Mouse (Mus musculus) embryonic facial prominence, embryonic 11.5 days (tissue): ENCODE data around the gene Ugt1a5. TPM values are rescaled to one million over a fixed set of nuclear protein-coding genes. Genes with fewer than 3 reads are reported as not detected.

Experiments
- ATAC-seq: fragments of 200-750 bp; cut with Nextera tagmentation; replicated peaks from 2 replicates; pipeline ENCODE4 v1.8.0; 2017; ENCODE audit warnings: low read depth; ENCODE audit not compliant: insufficient number of reproducible peaks, low FRiP score, low TSS enrichment
- DNase-seq: peaks from one replicate; pipeline ENCODE4 v3.0.0-alpha.2; 2015; ENCODE audit warnings: low spot score
- H3K27ac ChIP-seq: fragments of 300-500 bp; sonication (generic); replicated peaks from 2 replicates; pipeline ENCODE4 v1.5.1; 2014; ENCODE audit warnings: mild to moderate bottlenecking, low read depth, low read length, control low read depth
- H3K27me3 ChIP-seq: fragments of 300-500 bp; sonication (generic); 2 replicates; pipeline ENCODE4 v1.6.1; 2014; ENCODE audit warnings: mild to moderate bottlenecking, low read length, moderate library complexity, mixed read lengths; ENCODE audit not compliant: control insufficient read depth, insufficient read depth
- H3K36me3 ChIP-seq: fragments of 300-500 bp; sonication (generic); replicated peaks from 2 replicates; pipeline ENCODE4 v1.6.1; 2014; ENCODE audit warnings: low read depth, mild to moderate bottlenecking, low read length, moderate library complexity, mixed read lengths; ENCODE audit not compliant: control insufficient read depth, insufficient read depth
- H3K4me1 ChIP-seq: fragments of 300-500 bp; sonication (generic); 2 replicates; pipeline ENCODE4 v1.6.1; 2014; ENCODE audit warnings: low read length, mixed read lengths; ENCODE audit not compliant: control insufficient read depth, insufficient read depth
- H3K4me2 ChIP-seq: fragments of 300-500 bp; sonication (generic); 2 replicates; pipeline ENCODE4 v1.6.1; 2014; ENCODE audit warnings: low read depth, mild to moderate bottlenecking, control low read depth, low read length, moderate library complexity
- H3K4me3 ChIP-seq: fragments of 300-500 bp; sonication (generic); 2 replicates; pipeline ENCODE4 v1.5.1; 2014; ENCODE audit warnings: low read depth, low read length, control low read depth
- H3K9ac ChIP-seq: fragments of 300-500 bp; sonication (generic); replicated peaks from 2 replicates; pipeline ENCODE4 v1.6.1; 2014; ENCODE audit warnings: mild to moderate bottlenecking, control low read depth, low read length
- H3K9me3 ChIP-seq: fragments of 300-500 bp; sonication (generic); replicated peaks from 2 replicates; pipeline ENCODE4 v1.6.1; 2016; ENCODE audit warnings: mild to moderate bottlenecking, low read length, inconsistent platforms, mixed read lengths; ENCODE audit not compliant: control insufficient read depth
- WGBS: fragments of 180-500 bp; shearing (Covaris S2); extraction: QIAGEN DNeasy Blood & Tissue Kit; methylation state at CpG from one replicate; pipeline ENCODE4 v1.1.7; 2014; 5-methylcytosine and 5-hydroxymethylcytosine counted together
- polyA plus RNA-seq: library from polyadenylated mRNA; unstranded; fragments of >200 nt; fragmentation: Nextera tagmentation; extraction: Ambion mirVana; gene quantifications from 2 replicates; pipeline ENCODE4 v1.2.1, GENCODE M21; 2014

Gene Ugt1a5
- polyA plus RNA-seq, 1 experiment from 2014 or later: not detected

DNA sequence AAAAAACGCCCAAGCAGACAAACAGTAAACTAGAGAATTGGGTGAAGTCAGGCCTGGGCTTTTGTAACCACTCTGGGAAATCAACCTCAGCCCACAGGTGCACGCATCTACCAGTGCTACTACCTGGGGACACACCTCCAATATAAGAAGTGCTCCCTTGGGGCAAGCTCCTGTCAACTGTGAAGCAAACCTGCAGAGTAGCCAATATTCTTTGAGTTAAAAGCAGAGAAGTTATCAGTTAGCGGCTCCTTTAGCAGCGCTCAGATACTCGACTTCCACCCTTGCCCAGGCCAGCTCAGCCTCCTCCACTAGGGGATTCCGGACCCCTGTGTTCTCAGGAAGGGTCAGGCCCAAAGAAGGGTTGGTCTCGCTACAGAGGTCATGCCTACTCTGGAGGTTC lies 95.9 kb downstream of the Ugt1a5 start:
- ATAC-seq (no peak), DNase-seq (no peak)
- H3K27me3 ChIP-seq: no peaks in the 10 kb centered on the region
- H3K9ac ChIP-seq: no peak overlapping the region
- H3K27ac ChIP-seq: no peak overlapping the region
- H3K9me3 ChIP-seq: peaks cover 26% of the 10 kb centered on the region
- H3K4me3 ChIP-seq: no peak overlapping the region
- whole genome bisulfite sequencing: 88% methylated on average over 7 of the region's 7 CpGs
- no peaks in the 10 kb centered on the region for H3K4me1 ChIP-seq
- no peak overlapping the region for H3K4me2 ChIP-seq
- peaks cover 70% of the 10 kb centered on the region for H3K36me3 ChIP-seq

DNA sequence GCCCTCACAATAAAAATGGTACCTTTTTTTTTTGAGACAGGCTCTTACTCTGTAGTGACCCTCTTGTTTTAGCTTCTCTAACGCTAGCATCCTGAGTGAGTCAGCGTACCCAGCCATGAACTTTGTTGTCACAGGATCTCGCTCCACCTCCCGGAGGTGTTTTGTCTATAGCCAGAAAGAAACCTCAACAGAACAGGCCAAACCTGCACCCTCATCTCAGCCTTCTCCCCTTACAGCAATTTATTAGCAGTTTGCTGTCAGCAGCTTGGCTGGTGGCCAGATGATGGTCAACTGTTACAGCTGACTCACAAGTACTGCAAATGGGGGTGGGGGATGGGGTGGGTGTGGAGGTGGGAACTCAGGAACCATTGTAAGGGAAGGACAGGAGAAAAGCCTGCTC lies 96.4 kb downstream of the Ugt1a5 start:
- H3K27me3 ChIP-seq: no peaks in the 10 kb centered on the region
- H3K4me3 ChIP-seq: no peak overlapping the region
- H3K36me3 ChIP-seq: peaks cover 76% of the 10 kb centered on the region
- H3K4me2 ChIP-seq: no peak overlapping the region
- WGBS: 90% methylated on average over 4 of the region's 4 CpGs
- DNase-seq (no peak), ATAC-seq (no peak)
- H3K9ac ChIP-seq: no peak overlapping the region
- H3K9me3 ChIP-seq: peaks cover 21% of the 10 kb centered on the region
- H3K27ac ChIP-seq: no peak overlapping the region
- no peaks in the 10 kb centered on the region for H3K4me1 ChIP-seq

DNA sequence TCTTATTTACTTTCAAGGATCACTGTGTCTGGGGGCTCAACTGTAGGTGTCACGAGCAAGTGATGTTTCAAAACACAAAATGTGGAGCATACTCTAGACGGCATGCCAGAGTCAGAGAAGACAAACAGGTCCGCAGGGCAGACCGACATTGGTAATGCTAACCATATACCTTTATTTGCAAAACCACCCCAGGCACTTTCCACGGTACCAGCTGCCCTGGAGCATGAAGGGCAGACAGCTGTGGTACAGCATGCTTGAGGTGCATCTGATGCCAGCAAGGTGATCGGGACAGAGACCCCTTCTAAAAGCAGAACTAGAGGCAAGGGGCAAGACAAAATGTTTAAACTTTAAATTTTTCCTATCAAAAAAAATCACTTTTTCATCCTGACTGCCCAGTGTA lies 97.1 kb downstream of the Ugt1a5 start:
- WGBS: 75% methylated on average over 6 of the region's 6 CpGs
- peaks cover 16% of the 10 kb centered on the region for H3K9me3 ChIP-seq
- H3K4me3 ChIP-seq: no peak overlapping the region
- H3K4me2 ChIP-seq: no peak overlapping the region
- peaks cover 83% of the 10 kb centered on the region for H3K36me3 ChIP-seq
- no peak overlapping the region for H3K9ac ChIP-seq
- no peaks in the 10 kb centered on the region for H3K27me3 ChIP-seq
- H3K4me1 ChIP-seq: no peaks in the 10 kb centered on the region
- no peak for ATAC-seq
- no peak for DNase-seq
- no peak overlapping the region for H3K27ac ChIP-seq

DNA sequence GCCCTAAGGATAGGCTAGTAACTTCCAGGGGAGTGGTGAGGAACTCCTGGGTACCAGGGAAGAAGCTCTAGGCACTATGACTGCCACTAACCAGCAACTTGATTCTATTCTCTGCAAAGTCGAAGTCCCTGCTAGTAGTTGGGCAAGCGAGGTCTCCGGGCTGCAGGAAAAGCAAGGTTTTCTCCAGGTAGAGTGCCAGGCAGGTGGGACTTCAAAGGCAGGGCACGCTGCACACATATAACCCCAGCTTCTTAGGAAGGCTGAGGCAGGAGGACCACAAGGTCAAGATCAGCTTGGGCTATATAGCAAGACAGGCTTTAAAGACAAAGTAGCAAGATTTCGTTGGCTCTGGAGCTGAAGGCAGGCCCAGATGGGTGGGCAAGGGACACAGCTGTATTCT lies 98.0 kb downstream of the Ugt1a5 start:
- H3K9me3 ChIP-seq: peaks cover 9% of the 10 kb centered on the region
- H3K4me3 ChIP-seq: no peak overlapping the region
- H3K4me1 ChIP-seq: no peaks in the 10 kb centered on the region
- no peak for ATAC-seq
- peaks cover 91% of the 10 kb centered on the region for H3K36me3 ChIP-seq
- H3K27ac ChIP-seq: no peak overlapping the region
- 89% methylated on average over 5 of the region's 5 CpGs for whole genome bisulfite sequencing
- H3K9ac ChIP-seq: no peak overlapping the region
- DNase-seq: no peak
- H3K4me2 ChIP-seq: no peak overlapping the region
- no peaks in the 10 kb centered on the region for H3K27me3 ChIP-seq

DNA sequence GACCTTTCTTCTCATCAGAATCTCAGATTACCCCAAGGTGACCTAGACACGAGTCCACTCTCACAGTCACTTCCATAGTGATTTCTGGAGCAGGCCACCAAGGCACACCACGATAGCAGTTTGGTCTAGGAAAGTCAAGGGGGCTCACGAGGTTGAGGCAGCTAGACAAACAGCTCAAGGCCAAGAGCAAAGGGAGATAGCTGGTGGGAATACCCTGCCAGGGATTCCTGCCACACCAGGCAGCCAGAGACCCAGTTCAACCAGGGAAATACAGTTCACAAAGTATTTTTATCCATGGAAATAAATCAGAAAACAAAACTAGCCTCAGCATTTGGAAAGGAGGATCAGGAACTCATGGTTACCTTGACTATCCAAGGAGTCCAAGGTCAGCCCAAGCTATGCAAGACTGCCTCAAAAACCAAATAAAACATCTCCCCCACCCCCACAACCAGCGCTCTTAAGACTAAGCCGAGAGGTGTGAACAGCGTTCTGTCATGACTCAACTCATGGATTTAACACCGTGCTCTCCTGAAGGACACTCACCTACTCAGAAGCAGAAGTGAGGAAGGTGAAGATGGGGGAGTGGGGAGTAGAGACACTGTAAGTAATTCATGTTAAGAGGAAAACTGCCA lies 98.5 kb downstream of the Ugt1a5 start:
- 88% methylated on average over 7 of the region's 7 CpGs for WGBS
- Histone ChIP-seq H3K27ac (no peak overlapping the region), H3K27me3 (no peaks in the 10 kb centered on the region), H3K4me3 (no peak overlapping the region), H3K36me3 (peaks cover 97% of the 10 kb centered on the region), H3K4me1 (no peaks in the 10 kb centered on the region), H3K9ac (no peak overlapping the region), H3K9me3 (peaks cover 4% of the 10 kb centered on the region), H3K4me2 (no peak overlapping the region)
- DNase-seq: no peak
- no peak for ATAC-seq

DNA sequence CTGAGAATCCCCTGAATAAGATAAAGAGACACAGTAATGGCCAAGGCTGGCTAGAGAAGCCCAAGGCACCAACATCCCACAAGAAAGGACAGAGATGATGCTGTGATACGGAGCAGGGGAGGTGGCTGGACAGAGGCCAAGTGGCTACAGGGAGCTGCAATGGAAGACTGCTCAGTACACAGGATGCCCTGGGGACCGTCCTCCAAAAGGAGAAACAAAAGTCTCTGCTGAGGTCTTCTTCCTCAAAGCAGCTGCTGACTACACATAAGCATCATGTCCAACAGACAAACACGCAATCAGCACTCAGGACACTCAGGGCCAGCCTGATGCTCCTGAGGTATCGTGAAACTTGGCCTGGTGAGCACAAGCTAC lies 99.0 kb downstream of the Ugt1a5 start:
- WGBS: 76% methylated on average over 4 of the region's 4 CpGs

DNA sequence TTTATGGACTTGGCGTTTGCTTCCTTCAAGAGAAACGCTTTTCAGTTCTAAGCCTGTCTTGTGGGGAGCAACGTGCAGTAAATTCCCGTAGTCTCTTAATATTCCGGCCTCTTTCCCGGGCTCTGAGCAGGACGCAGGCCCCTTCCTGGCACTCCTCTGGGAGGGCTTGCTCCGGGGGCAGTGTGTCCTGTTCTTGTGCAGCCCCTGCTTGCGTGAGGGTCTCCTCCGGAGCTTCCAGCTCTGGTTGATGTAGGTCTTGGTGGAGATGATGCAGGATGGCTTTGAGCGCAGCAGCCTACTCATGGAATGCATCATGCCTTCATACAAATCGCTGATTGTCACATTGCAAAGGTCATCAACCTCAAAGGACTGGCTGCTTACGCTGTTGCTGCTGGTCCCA lies 100.3 kb downstream of the Ugt1a5 start:
- Histone ChIP-seq H3K36me3 (peaks cover 88% of the 10 kb centered on the region), H3K27ac (no peak overlapping the region), H3K4me1 (no peaks in the 10 kb centered on the region), H3K27me3 (no peaks in the 10 kb centered on the region), H3K4me3 (no peak overlapping the region), H3K9ac (no peak overlapping the region), H3K9me3 (no peaks in the 10 kb centered on the region; the same call in 1 of the 2 replicates), H3K4me2 (no peak overlapping the region)
- no peak for DNase-seq
- WGBS: 90% methylated on average over 13 of the region's 13 CpGs
- no peak for ATAC-seq

More for the DNA sequence above, 99.0 kb downstream of the Ugt1a5 start:
- no peak for DNase-seq
- Histone ChIP-seq H3K36me3 (peaks cover 97% of the 10 kb centered on the region), H3K4me3 (no peak overlapping the region), H3K9me3 (peaks cover 3% of the 10 kb centered on the region; the same call in 1 of the 2 replicates), H3K27me3 (no peaks in the 10 kb centered on the region), H3K4me2 (no peak overlapping the region), H3K4me1 (no peaks in the 10 kb centered on the region), H3K27ac (no peak overlapping the region), H3K9ac (no peak overlapping the region)
- no peak for ATAC-seq

DNA sequence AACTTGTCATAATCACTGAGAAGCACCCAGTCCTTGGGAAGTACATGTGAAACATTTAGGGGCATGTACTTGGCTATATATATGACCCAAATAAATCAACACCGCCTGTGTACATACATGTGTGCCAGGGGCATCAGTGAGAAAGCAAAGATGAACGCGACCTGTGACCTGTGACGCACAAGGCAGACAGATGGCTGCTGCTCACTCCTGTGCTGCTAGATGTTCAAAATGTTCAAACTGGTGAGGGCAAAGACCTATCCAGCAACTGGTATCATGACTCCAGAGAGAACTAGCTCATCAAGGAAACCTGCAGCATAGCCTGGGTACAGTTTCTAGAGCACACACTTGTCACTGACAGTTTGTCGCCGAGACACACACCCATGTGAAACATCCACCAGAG lies 101.7 kb downstream of the Ugt1a5 start:
- Histone ChIP-seq H3K9me3 (no peaks in the 10 kb centered on the region; the same call in 1 of the 2 replicates), H3K4me1 (no peaks in the 10 kb centered on the region)
- no peak; the same call in 1 of the 2 replicates for ATAC-seq

More for the DNA sequence above, 101.7 kb downstream of the Ugt1a5 start:
- no peak for DNase-seq
- 93% methylated on average over 6 of the region's 6 CpGs for WGBS
- Histone ChIP-seq H3K27ac (no peak overlapping the region), H3K4me2 (no peak overlapping the region), H3K36me3 (peaks cover 84% of the 10 kb centered on the region), H3K4me3 (no peak overlapping the region), H3K27me3 (no peaks in the 10 kb centered on the region), H3K9ac (no peak overlapping the region)
